Mouse (Mus musculus): ENCODE results near the gene Ndufs2. TPM values are rescaled to one million over a fixed set of nuclear protein-coding genes. Genes with fewer than 3 reads are reported as not detected.

Ndufs2 gene
- polyA plus RNA-seq, 1 experiment from 2014 or later, result 257 TPM

DNA sequence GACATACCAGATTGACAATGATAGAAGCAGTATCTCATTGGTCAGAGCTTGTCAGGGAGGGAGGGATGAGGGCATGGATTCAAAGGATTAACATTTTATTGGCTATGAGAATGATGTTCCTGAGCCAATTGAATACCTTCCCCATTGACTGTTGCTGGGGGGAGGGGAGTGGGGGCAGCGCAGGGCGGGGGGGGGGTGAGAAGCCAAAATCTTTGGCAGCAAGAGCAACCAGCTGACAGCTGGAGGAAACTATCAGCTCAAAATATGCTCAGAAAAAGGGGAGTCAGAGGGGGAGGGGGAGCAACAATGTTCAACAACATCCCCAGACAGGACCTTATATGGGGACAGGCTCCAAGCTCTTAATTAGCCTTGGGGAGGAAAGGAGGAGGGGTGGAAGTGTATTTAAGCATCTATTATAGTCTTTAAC, 12.0 kb upstream of the Ndufs2 start:
- 0% methylated on average over 2 of the region's 2 CpGs for WGBS
- peak overlapping the region; percentile 87 for H3K27ac ChIP-seq (replicated peaks)
- peak overlapping the region; percentile 56 for H3K4me2 ChIP-seq
- H3K9ac ChIP-seq, result no peak overlapping the region
- no peaks in the 10 kb centered on the region for H3K27me3 ChIP-seq
- peak overlapping the region; percentile 28 for H3K4me3 ChIP-seq
- ATAC-seq (ENCODE audit: low read depth), result peak; percentile 93
- H3K36me3 ChIP-seq, result no peaks in the 10 kb centered on the region
- H3K9me3 ChIP-seq, result no peaks in the 10 kb centered on the region
- H3K4me1 ChIP-seq (replicated peaks), result peaks cover 9% of the 10 kb centered on the region

DNA sequence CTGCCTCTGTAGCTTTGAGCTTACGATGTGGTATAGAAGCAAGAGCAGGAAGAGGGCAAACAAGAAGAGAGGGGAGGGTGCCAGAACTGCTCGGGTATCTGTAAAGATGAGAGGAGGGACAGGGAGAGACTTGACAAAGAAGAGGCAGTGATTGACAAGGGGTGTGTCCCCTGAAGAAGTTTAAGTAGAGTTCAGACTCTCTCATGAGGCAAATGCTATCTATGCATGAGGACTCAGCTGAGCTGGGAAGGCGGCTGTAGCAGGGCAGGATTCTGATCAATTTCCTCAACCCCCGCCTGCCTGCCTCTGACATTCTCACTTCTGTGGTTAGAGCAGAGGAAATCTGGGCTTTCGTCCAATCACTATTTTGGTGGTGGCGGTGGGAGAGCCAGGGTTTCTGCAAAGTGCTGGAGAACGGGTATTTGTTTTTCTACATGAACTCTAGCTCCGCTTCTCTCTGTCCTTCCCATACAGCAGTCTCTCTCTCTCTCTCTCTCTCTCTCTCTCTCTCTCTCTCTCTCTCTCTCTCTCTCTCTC, 11.5 kb upstream of the Ndufs2 start:
- peak overlapping the region; percentile 28 for H3K4me3 ChIP-seq
- peak overlapping the region; percentile 62 for H3K9ac ChIP-seq
- H3K36me3 ChIP-seq, result no peaks in the 10 kb centered on the region
- H3K9me3 ChIP-seq, result no peaks in the 10 kb centered on the region
- H3K4me2 ChIP-seq, result peak overlapping the region; percentile 56
- H3K27ac ChIP-seq (replicated peaks), result peak overlapping the region; percentile 87
- peaks cover 9% of the 10 kb centered on the region for H3K4me1 ChIP-seq (replicated peaks)
- H3K27me3 ChIP-seq, result no peaks in the 10 kb centered on the region
- WGBS, result 4% methylated on average over 8 of the region's 8 CpGs
- ATAC-seq (ENCODE audit: low read depth), result peak; percentile 64

DNA sequence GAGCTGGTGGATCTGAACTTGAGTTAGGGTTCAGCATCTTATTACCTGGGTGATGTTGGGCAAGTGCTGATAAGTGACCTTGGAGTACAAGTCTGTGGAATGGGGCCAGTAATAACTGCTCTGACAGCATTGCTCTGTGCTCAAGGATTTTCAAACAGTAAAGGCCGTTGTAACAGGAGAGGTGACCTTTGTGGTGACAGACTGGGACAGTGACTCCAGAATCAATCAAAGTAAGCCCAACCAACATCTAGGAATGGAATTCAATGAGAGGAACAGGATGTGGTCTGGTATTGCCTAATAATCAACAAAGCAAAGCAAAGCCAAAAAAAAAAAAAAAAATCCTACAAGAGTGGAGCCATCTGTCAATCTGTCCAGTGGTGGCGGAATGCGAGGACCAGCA, 9.1 kb upstream of the Ndufs2 start:
- Histone ChIP-seq H3K27ac (replicated peaks) (no peak overlapping the region), H3K4me1 (replicated peaks) (peaks cover 9% of the 10 kb centered on the region), H3K4me2 (no peak overlapping the region), H3K4me3 (no peak overlapping the region), H3K9ac (no peak overlapping the region), H3K9me3 (no peaks in the 10 kb centered on the region), H3K36me3 (no peaks in the 10 kb centered on the region), H3K27me3 (no peaks in the 10 kb centered on the region)
- ATAC-seq (ENCODE audit: low read depth), result no peak
- 73% methylated on average over 3 of the region's 3 CpGs for WGBS

DNA sequence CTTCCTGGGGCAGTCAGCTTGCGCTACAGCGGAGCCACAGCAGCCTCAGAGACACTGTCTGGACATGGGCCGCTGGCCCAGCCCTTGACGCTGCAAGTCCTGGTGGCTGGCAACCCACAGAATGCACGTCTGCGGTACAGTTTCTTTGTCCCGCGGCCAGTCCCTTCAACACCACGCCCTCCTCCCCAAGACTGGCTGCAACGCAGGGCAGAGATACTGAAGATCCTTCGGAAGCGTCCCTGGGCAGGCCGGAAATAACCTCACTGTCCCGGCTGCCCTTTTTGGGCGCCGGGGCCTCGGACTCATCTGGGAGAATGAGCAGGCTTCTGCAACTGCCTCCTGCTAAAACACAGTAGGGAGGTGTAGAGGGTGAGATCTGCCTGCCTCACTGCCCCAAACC, 7.7 kb upstream of the Ndufs2 start:
- Histone ChIP-seq H3K4me1 (replicated peaks) (peaks cover 9% of the 10 kb centered on the region), H3K9ac (no peak overlapping the region), H3K36me3 (no peaks in the 10 kb centered on the region), H3K4me3 (no peak overlapping the region), H3K27ac (replicated peaks) (no peak overlapping the region), H3K9me3 (no peaks in the 10 kb centered on the region), H3K27me3 (no peaks in the 10 kb centered on the region), H3K4me2 (no peak overlapping the region)
- WGBS, result 81% methylated on average over 17 of the region's 17 CpGs
- no peak for ATAC-seq (ENCODE audit: low read depth)

DNA sequence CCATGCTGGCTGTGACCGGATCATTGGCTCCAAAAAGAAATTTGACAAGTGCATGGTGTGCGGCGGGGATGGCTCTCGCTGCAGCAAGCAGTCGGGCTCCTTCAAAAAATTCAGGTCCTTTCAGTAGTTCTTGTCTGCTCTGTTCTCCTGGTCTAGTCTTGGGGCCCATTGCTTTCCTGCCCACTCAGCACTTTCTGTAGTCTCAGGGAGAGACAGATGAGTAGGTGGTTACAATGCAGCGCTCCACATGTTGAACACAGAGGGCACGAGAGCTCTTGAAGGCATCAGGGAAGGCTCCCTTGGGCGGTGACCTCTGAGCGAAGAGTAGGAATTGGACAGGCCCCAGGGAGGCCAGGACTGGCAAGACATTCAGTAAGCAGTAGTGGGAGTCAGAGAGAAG, 6.6 kb upstream of the Ndufs2 start:
- no peak overlapping the region for H3K9ac ChIP-seq
- no peak overlapping the region for H3K27ac ChIP-seq (replicated peaks)
- no peaks in the 10 kb centered on the region for H3K9me3 ChIP-seq
- no peak overlapping the region for H3K4me2 ChIP-seq
- no peaks in the 10 kb centered on the region for H3K27me3 ChIP-seq
- whole genome bisulfite sequencing, result 87% methylated on average over 9 of the region's 9 CpGs
- H3K4me1 ChIP-seq (replicated peaks), result peaks cover 12% of the 10 kb centered on the region
- no peak for ATAC-seq (ENCODE audit: low read depth)
- H3K36me3 ChIP-seq, result no peaks in the 10 kb centered on the region
- H3K4me3 ChIP-seq, result no peak overlapping the region

DNA sequence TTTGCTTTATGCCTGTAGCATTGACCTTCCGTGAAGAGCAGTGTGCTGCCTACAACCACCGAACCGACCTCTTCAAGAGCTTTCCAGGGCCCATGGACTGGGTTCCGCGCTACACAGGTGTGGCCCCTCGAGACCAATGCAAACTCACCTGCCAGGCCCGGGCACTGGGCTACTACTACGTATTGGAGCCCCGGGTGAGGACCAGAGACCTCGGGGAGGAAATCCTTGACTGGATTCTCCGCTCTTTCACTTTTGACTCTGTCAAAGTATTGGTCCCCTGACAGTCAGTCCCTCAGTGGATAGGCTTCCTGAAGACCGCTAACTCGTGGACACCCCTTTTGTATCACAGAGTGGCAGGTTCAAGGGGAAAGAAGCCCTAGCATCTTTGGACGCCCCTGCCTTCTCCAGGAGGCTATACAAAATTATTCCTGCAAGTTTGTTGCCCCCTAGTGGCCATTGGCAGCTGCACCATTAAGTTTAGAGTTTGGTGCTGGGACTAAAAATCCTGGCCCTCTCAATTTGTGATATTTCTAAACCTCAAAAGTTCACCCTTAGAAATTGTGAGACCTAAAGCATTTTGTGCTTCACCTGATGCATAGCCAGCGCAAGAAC, 5.9 kb upstream of the Ndufs2 start:
- WGBS, result 63% methylated on average over 15 of the region's 15 CpGs
- no peak overlapping the region for H3K4me3 ChIP-seq
- no peaks in the 10 kb centered on the region for H3K36me3 ChIP-seq
- H3K4me1 ChIP-seq (replicated peaks), result peaks cover 11% of the 10 kb centered on the region
- H3K4me2 ChIP-seq, result no peak overlapping the region
- no peak overlapping the region for H3K9ac ChIP-seq
- no peaks in the 10 kb centered on the region for H3K9me3 ChIP-seq
- no peaks in the 10 kb centered on the region for H3K27me3 ChIP-seq
- no peak for ATAC-seq (ENCODE audit: low read depth)
- no peak overlapping the region for H3K27ac ChIP-seq (replicated peaks)

DNA sequence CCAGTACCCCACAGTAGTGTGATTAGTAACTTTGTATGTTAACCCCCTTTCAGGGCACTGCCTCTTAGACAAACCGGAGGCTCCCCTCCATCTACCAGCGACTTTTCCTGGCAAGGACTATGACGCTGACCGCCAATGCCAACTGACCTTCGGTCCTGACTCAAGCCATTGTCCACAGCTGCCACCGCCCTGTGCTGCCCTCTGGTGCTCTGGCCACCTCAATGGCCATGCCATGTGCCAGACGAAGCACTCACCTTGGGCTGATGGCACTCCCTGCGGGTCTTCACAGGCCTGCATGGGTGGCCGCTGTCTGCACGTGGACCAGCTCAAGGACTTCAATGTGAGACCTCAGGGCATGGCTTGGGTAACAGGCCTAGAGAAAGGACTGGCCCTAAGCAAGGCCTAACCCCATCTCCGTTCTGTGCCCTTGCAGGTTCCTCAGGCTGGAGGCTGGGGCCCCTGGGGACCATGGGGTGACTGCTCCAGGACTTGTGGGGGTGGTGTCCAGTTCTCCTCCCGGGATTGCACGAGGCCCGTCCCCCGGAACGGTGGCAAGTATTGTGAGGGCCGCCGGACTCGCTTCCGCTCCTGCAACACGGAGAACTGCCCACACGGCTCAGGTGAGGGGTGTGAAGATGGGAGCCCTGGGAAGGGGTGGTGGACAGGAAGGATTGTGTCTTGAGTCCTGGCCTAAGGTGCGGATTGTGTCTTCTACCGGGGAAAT, 5.1 kb upstream of the Ndufs2 start:
- Histone ChIP-seq H3K4me2 (no peak overlapping the region), H3K4me1 (replicated peaks) (peaks cover 17% of the 10 kb centered on the region), H3K27me3 (no peaks in the 10 kb centered on the region), H3K4me3 (no peak overlapping the region), H3K36me3 (no peaks in the 10 kb centered on the region), H3K9me3 (no peaks in the 10 kb centered on the region), H3K9ac (no peak overlapping the region), H3K27ac (replicated peaks) (no peak overlapping the region)
- 91% methylated on average over 24 of the region's 24 CpGs for WGBS
- ATAC-seq (ENCODE audit: low read depth), result no peak

DNA sequence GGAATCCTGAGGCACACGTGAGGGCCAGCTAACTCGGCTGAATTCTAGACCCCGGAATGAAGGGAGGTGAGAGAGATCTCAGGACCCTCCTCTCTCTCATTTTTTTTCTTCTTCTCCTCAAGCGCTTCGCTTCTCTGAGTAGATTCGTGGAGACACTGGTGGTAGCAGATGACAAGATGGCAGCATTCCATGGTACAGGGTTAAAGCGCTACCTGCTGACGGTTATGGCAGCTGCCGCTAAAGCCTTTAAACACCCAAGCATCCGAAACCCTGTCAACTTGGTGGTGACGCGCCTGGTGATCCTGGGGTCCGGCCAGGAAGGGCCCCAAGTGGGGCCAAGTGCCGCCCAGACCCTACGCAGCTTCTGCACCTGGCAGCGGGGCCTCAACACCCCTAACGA, 1.2 kb upstream of the Ndufs2 start:
- Histone ChIP-seq H3K4me2 (peak overlapping the region; percentile 53), H3K9ac (no peak overlapping the region), H3K9me3 (no peaks in the 10 kb centered on the region), H3K27me3 (no peaks in the 10 kb centered on the region), H3K4me3 (no peak overlapping the region), H3K4me1 (replicated peaks) (peaks cover 53% of the 10 kb centered on the region), H3K36me3 (no peaks in the 10 kb centered on the region), H3K27ac (replicated peaks) (peak overlapping the region; percentile 77; the same call in 1 of the 2 replicates)
- WGBS, result 58% methylated on average over 17 of the region's 17 CpGs
- ATAC-seq (ENCODE audit: low read depth), result no peak

DNA sequence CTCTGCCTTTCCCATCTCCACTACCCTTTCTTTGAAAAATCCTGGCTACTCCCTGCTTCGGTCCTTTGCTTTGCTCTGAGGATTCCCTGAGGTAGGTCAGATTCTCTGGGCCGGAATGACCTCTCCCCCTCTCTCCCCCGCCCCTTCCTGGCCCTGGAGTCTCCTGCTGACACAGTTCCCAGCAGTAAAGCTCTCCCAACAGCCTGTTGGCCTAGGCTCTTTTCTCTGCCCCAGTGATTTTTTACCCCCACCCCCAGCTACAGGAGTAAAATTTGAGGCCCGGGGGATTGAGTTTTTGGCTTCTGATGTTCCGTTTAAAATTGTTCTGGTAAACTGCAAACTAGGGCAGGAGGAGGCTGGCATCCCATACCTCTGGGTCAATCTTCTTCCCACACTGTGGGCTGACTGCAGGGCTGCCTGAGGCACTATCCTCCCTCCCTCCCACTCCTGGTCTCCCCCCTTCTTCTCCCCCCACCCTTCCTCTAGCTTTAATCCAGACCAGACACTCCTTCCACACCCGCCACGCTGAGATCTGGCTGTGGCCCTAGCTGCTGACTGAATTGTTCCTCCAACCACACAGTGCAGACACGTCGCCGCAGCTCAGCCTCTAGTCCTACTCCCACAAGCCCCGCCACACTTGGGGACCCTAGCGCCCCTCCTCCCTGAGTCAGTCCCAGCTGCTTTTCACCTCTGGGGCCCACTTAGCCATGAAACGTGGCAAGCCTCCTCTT, 571 bp upstream of the Ndufs2 start:
- Histone ChIP-seq H3K9me3 (no peaks in the 10 kb centered on the region), H3K9ac (peak overlapping the region; percentile 41), H3K27me3 (no peaks in the 10 kb centered on the region), H3K27ac (replicated peaks) (peak overlapping the region; percentile 77), H3K4me2 (peak overlapping the region; percentile 53), H3K36me3 (no peaks in the 10 kb centered on the region), H3K4me3 (peak overlapping the region; percentile 29), H3K4me1 (replicated peaks) (peaks cover 55% of the 10 kb centered on the region)
- no peak for ATAC-seq (ENCODE audit: low read depth)
- 2% methylated on average over 13 of the region's 13 CpGs for WGBS

DNA sequence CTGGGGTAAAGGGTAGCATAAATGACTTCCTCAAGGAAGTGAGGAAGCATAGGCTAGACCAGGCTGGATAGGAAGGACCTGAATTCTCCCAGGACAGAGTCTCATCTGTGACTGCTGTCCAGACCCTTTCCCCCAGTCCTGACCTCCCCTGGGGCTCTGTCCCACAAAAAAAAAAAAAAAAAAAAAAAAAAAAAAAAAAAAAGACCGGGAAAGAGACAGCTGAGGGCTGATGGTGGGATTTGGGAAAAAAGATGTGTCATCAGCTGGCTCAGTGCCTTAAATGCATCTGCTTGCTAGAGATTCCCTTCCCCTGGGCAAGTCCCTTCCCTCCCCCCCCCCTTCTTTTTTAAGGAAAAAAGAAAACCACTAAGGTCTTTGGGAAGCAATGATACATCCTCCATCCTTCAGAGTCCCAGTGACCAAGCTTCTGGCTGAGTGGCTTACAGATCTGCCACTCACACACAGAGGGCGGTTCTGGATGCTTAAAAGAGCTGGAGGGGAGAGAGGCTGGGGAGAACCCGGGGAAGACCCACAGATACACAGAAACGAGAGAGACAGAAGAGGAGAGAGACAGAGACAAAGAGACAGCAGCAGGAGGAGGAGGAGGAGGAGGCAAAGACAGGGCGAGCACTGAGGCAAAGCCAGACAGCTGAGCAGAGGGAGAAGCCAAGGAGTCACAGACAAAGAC, 1.1 kb downstream of the Ndufs2 start, which contains the start of gene Adamts4:
TSS of gene Adamts4 (plus strand) at position 509 of the 688 bp plus-strand sequence.
- Histone ChIP-seq H3K36me3 (peaks cover 6% of the 10 kb centered on the region; the same call in 1 of the 2 replicates), H3K4me2 (peak within 1 kb of the TSS; percentile 53), H3K9me3 (no peaks in the 10 kb centered on the region), H3K4me1 (replicated peaks) (peaks cover 68% of the 10 kb centered on the region), H3K27me3 (no peaks in the 10 kb centered on the region), H3K9ac (peak within 1 kb of the TSS; percentile 41), H3K4me3 (peak within 1 kb of the TSS; percentile 29), H3K27ac (replicated peaks) (peak within 1 kb of the TSS; percentile 81)
- 17% methylated on average over 5 of the region's 5 CpGs for WGBS
- no peak for ATAC-seq (ENCODE audit: low read depth)

DNA sequence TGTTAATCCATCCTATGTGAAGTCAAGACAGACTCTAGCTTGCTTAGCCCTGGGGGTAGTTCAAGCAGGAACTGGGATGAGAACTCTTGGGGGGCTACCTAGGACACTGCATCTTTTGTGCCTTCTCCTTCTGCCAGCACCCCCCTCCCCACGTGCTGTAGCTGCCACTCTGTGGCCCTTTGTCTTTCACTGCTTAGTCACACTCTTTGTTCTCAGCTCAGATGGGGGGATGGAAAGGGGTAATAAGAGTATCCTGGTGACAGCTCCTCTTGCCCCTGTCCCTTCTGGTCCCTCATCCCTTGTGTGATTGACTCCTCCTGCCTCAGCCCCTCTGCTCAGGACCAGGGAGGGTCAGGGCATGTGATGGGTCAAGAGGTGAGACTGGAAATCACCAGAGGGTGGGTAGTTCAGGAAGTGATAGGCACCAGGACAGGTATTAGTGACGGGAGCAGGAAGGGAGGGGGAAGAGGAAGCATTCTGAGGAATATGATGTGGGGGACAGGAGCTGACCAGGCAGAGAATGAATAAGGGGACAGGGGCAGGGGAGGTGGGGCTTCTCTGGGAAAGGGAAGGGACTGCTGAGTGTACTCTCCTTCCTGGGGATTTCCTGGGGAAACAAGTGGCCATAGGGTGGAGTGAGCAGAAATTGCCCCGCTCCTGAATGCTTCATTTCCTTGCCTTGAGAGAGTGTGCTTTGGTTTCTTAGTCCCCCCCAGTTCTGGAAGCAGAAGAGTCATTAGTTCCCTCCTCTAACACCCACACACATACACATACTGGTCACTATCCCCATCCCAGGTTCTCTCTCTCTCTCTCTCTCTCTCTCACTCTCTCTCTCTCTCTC, 2.6 kb downstream of the Ndufs2 start:
- Histone ChIP-seq H3K9me3 (no peaks in the 10 kb centered on the region), H3K27me3 (no peaks in the 10 kb centered on the region), H3K27ac (replicated peaks) (peak overlapping the region; percentile 81), H3K4me2 (0 out of 2 replicates have a peak overlapping the region, but pooled peaks have one; percentile 64), H3K4me3 (no peak overlapping the region), H3K36me3 (peaks cover 17% of the 10 kb centered on the region), H3K4me1 (replicated peaks) (peaks cover 71% of the 10 kb centered on the region), H3K9ac (no peak overlapping the region)
- 42% methylated on average over 3 of the region's 3 CpGs for WGBS
- no peak for ATAC-seq (ENCODE audit: low read depth)
